Mouse (Mus musculus): ENCODE measurements around the gene Gm4969.

DNA sequence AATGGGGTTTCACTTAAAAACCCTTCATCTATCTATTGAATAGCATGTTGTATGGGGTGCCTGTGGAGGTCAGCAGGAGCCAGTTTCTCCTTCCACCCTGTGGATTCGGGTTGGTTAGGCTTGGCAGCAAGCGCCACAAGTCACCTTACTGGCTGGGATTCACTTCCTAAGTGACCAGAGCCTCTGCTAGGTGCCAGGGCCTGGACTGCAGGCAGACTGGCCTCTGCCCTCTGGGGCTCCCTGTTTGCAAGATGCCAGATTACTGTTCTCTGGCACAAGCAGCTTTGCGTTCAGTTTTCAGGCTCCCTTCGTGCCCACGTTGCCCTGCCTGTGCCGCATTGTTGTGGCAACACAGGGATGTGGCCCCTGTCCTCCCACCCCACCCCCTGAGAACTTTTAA lies 6.5 kb upstream of the Gm4969 start:
- TF ChIP-seq GATA1 (IDR thresholded peaks at IDR 0.05; ENCODE audit: borderline replicate concordance, low read length) (no peak), FLI1 (IDR thresholded peaks at IDR 0.05; ENCODE audit: low read length) (no peak)

All from megakaryocyte, embryonic 14.5 days (primary cell).